Mouse (Mus musculus): ENCODE data around the gene Olfr654.

DNA sequence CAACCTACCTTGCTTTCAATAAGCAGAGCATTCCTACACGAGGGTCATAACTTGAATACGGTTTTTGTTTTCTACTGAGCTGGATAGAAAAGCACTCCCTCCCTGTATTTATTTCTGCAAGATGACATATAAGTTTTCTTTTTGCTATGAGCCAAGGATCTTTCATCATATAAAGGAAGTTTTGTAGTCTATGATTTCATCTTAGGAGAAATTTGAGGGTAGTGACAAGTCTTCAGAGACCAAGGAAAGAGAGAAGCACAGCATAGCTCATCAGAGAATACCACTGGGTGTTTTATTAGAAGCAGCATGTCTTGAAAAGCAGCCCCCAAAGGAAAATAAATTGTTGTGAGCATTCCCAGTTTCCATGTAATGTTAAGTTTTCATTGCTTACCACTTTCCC, 14.9 kb downstream of the Olfr654 start, which contains the start of gene Olfr655:
- TF ChIP-seq EP300 (optimal IDR thresholded peaks at IDR 0.05) (no peak), CTCF (IDR thresholded peaks at IDR 0.05; ENCODE audit: low read depth) (no peak)
